Mouse (Mus musculus) right cerebral cortex, adult 18-20 months (tissue): ENCODE results near the gene F2rl1.
"Not testable (repeated sequence)": the region's sequence is repeated elsewhere in the genome, so short reads cannot be mapped to it uniquely, and the experiment has no call there.

Source experiments
- DNase-seq: peaks from one replicate; pipeline ENCODE4 v3.0.0; 2022; ENCODE audit warnings: mixed read lengths

Gene F2rl1

DNA sequence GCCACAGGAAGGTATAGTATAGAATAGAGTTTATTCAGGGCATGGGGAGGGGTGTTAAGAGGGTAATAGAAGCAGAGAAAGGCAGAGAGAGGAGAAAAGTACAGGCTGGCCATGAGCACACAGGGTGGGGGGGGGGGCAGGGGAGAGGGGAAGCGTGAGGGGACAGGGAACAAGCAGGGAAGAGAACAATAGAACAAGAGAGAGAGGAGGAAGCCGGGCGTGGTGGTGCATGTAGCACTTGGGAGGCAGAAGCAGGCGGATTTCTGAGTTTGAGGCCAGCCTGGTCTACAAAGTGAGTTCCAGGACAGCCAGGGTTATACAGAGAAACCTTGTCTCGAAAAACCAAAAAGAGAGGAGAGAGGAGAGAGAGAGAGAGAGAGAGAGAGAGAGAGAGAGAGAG, 8.1 kb upstream of the F2rl1 start:
- not testable (repeated sequence) for DNase-seq

GRCm38 (mm10) chr13:95531273-95532045, 6.4 kb upstream of the F2rl1 start:
- DNase-seq: no peak

- no peak for DNase-seq
These were observed 4.2 kb upstream of the F2rl1 start for GRCm38 (mm10) chr13:95529246-95529645.

GRCm38 (mm10) chr13:95524424-95524673, 678 bp downstream of the F2rl1 start:
- no peak for DNase-seq

GRCm38 (mm10) chr13:95523659-95524423, 1.2 kb downstream of the F2rl1 start:
- DNase-seq: no peak

- no peak for DNase-seq
These were observed 2.9 kb downstream of the F2rl1 start for GRCm38 (mm10) chr13:95522176-95522575.

DNA sequence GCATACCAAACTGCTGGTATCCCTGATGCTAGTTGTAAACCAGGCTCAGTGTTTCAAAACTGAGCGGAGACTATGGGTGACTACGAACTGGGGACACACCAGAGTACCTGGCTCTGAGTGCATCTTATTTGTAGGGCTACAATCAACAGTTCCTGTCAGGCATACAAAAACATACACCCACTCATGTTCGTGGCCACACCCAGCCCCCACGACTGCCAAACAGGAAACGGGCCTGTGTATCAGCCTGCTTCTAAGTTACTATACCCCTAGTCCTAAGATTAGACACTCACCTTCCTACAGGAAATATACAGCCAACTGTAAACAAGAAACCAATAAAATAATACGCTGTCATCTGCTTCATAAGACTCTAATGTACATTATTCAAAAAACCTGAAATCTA, 4.0 kb downstream of the F2rl1 start:
- DNase-seq: no peak

DNA sequence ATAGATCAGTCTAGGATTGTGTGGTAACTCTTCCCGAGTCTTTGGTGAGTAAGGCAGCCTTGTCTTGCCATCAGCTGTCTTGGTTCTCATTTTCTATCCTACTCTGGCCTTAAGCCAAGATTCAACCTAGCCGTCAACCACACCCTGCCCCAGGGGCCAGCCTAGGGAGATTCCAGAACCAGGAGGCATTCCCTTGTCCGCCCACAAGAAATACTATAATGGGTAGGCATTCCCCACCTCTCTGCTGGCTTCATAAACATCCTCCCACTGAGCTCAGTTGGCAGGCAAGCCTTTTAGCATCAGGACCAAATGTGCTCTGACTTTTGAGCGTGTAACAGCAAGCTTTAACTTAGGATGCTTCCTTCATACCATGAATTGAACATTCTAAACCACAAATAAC, 10.3 kb downstream of the F2rl1 start:
- DNase-seq: peak; percentile 13

DNA sequence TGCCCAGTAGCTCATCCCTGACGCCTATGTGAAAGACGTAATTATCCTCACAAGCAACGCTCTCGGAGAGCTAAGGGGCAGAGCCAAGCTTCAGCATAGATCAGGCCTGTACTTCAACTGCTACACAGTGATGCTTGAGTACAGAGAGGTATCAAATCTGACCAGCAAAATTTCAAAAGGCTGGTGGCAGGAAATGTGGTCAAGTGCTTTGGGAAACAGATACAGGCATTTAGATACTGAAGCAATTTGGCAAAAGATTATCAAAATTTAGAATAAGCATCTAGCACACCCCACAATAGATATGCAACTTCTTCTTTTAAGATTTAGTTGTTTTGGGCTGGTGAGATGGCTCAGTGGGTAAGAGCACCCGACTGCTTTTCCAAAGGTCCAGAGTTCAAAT, 15.0 kb downstream of the F2rl1 start:
- no peak for DNase-seq

GRCm38 (mm10) chr13:95503279-95503917, 21.6 kb downstream of the F2rl1 start:
- DNase-seq: no peak

GRCm38 (mm10) chr13:95496601-95497000, 28.4 kb downstream of the F2rl1 start:
- DNase-seq: no peak

GRCm38 (mm10) chr13:95494812-95495211, 30.2 kb downstream of the F2rl1 start:
- no peak for DNase-seq

DNA sequence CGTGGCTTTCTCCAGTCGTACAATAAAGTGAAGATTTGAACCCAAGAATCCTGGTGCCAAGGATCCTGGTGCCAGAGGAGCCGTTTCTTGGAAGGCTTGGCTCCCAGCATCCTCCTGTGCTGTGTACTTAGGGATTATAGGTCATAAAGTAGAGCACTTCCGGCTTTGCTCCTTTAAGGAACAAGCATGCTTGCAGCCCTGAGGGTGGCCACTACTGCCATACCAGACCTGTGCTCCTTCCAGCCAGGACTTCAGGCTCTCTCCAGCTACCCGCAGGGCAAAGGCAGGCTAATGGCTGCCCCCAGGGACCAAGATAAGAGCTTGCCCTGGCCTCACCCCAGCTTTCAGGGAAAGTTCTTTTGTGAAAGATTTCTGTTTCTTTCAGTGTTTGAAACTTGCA, 31.7 kb downstream of the F2rl1 start:
- DNase-seq: no peak

GRCm38 (mm10) chr13:95491327-95491726, 33.7 kb downstream of the F2rl1 start:
- no peak for DNase-seq

- no peak for DNase-seq
These were observed 40.4 kb downstream of the F2rl1 start for GRCm38 (mm10) chr13:95484664-95485063.

DNA sequence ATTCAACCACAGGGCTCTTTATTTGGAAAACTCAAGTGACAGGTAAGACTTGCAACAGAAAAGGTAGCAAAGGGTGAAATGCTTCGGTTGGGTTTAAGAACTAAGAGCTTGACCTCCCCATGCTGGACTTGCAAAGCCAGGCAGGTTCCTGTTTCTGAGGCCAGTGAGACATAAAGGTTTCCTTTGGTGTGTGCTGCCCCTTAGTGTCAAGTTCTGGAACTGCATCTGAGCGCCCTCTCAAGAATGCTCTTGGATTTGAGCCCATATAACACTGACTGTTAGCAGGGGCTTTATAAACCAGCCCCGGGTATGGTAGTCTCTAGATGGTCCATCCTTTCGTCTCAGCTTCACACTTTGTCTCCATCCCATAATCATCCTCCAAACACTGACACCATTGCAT, 43.6 kb downstream of the F2rl1 start:
- peak; percentile 64 for DNase-seq

- DNase-seq: no peak
These were observed 46.2 kb downstream of the F2rl1 start, which contains the start of gene S100z for GRCm38 (mm10) chr13:95478671-95479413. S100z (minus strand) TSS chr13:95478721.

DNA sequence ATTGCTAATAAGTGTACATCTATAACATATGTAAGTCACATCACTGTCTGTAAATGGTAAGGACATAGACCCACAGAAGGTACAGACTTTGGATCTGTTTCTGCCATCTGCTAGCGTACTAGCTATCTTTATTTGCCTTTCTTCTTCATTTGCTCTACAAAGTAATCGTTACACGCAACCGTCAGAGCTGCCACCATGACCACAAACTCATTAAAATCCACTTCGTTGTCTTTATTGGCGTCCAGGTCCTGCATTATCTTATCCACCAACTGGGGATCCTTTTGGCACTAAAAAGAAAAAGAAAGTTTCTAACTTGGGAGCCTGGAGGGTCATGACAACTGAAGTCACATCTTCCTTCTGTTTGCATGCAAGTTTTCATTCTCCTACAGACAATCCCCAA, 47.9 kb downstream of the F2rl1 start:
- no peak for DNase-seq

- no peak for DNase-seq
These were observed 49.9 kb downstream of the F2rl1 start for GRCm38 (mm10) chr13:95475124-95475523.

DNA sequence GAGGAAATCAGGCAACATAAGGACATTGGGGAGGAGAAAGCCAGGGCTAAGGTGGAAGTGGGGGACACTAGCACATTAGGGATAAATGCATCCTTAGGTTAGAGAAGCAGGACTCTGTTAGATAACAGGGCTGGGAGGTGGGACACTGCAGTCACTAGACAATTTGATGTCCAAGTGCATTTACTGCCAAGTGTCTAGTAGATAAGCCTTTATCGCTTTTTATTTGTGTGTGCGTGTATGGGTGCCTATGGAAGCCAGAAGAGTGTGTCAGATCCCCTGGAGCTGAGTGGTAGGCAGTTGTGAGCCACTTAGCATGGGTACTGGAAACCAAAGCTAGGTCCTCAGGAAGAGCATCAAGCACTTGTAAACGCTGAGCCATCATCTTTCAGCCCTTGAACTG, 50.7 kb downstream of the F2rl1 start:
- no peak for DNase-seq

- DNase-seq: no peak
These were observed 54.1 kb downstream of the F2rl1 start for GRCm38 (mm10) chr13:95470970-95471369.
